Mouse (Mus musculus) hindbrain, embryonic 12.5 days (tissue): ENCODE measurements around the gene Rnf44. TPM values are rescaled to one million over a fixed set of nuclear protein-coding genes. Genes with fewer than 3 reads are reported as not detected.

Experiments used
- ATAC-seq: fragments of 200-750 bp; cut with Nextera tagmentation; 2 replicates; pipeline ENCODE4 v1.8.0; 2017; ENCODE audit warnings: moderate TSS enrichment; ENCODE audit not compliant: low FRiP score
- H3K27ac ChIP-seq: fragments of 300-500 bp; sonication (generic); 2 replicates; pipeline ENCODE4 v1.5.1; 2016; ENCODE audit warnings: mild to moderate bottlenecking
- H3K27me3 ChIP-seq: fragments of 300-500 bp; sonication (generic); 2 replicates; pipeline ENCODE4 v1.6.1; 2016; ENCODE audit warnings: mild to moderate bottlenecking
- H3K36me3 ChIP-seq: fragments of 300-500 bp; sonication (generic); 2 replicates; pipeline ENCODE4 v1.6.1; 2016; ENCODE audit warnings: mild to moderate bottlenecking
- H3K4me1 ChIP-seq: fragments of 300-500 bp; sonication (generic); 2 replicates; pipeline ENCODE4 v1.6.1; 2016
- H3K4me2 ChIP-seq: fragments of 300-500 bp; sonication (generic); replicated peaks from 2 replicates; pipeline ENCODE4 v1.6.1; 2016; ENCODE audit warnings: mild to moderate bottlenecking
- H3K4me3 ChIP-seq: fragments of 300-500 bp; sonication (generic); 2 replicates; pipeline ENCODE4 v1.5.1; 2016; ENCODE audit warnings: mild to moderate bottlenecking
- H3K9ac ChIP-seq: fragments of 300-500 bp; sonication (generic); 2 replicates; pipeline ENCODE4 v1.6.1; 2016; ENCODE audit warnings: mild to moderate bottlenecking, moderate library complexity
- H3K9me3 ChIP-seq: fragments of 300-500 bp; sonication (generic); replicated peaks from 2 replicates; pipeline ENCODE4 v1.6.1; 2016; ENCODE audit warnings: mild to moderate bottlenecking
- WGBS: fragments of 180-500 bp; shearing (Covaris S2); methylation state at CpG from one replicate; pipeline ENCODE4 v1.1.7; 2016; 5-methylcytosine and 5-hydroxymethylcytosine counted together
- polyA plus RNA-seq: library from polyadenylated mRNA; unstranded; fragments of >200 nt; fragmentation: Nextera tagmentation; extraction: Ambion mirVana; gene quantifications from 2 replicates; pipeline ENCODE4 v1.2.1, GENCODE M21; 2016

The Rnf44 gene
- 95.6 and 98.0 TPM in 2 replicates for polyA plus RNA-seq

DNA sequence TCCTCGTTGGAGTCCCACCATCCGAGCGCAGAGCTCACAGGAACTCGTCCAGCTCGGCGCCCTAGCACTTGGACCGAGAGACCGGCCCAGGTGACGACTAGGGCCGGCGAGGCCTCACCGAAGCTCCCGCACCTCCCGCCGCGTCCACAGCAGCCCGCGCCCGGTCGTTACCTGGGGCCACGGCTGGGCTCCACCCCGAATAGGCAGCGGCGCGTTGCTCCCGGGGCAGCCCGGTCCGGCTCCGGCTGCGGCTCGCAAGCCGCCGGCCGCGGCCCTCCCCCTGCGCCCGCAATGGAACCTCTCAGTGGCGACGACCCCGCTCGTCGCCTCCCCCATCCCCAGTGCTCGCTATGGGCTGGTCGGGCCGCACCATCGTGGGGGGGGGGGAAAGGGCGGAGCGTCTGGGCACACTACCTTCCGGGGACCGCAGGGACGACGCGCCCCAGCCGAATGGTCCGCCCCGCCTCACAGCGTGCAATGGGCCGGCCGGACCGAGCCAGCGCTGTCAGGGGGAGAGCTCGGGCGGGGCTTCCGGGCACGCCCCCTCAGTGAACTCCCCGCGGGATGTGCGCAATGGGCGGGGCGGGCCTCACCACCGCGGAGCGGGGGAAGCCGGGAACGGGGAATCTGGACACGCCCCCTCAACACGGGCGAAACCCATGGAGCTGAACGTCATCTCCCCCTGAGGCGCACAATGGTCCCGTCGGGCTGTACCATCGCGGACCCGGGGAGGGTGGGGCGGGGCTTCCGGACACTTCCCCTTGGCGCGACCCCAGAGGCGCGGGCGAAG is at the start of gene Rnf44:
Gene Rnf44, minus strand, starts transcription at position 350 of the 790 bp plus-strand sequence.
- peak; percentile 99 for ATAC-seq
- Histone ChIP-seq H3K27me3 (no peaks in the 10 kb centered on the region; the same call in 1 of the 2 replicates), H3K27ac (peak within 1 kb of the TSS; percentile 91), H3K4me1 (peaks cover 27% of the 10 kb centered on the region), H3K4me2 (peak within 1 kb of the TSS; percentile 99), H3K9me3 (no peaks in the 10 kb centered on the region), H3K4me3 (peak within 1 kb of the TSS; percentile 97), H3K36me3 (no peaks in the 10 kb centered on the region), H3K9ac (peak within 1 kb of the TSS; percentile 91)
- WGBS: under 1% methylated on average over 92 of the region's 92 CpGs

DNA sequence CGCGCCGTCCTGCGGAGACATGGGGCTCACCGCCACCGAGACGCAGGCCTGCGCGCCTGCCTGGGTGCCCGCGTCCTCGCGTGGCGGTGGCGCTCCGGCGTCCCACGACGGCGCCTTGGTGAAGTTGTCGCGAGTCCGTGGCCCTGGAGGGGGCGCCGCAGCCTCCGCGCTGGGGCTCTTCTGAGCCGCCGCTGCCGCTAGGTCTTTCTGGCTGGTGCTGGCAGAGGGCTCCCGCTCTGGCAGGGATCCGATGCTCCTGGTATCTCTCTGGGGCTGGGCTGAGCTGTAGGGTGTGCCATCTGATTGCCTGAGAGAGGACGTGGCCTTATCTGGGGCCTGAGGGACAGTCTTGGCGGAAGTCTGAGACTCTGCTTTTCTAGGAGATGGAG is 44.5 kb upstream of the Rnf44 start:
- Histone ChIP-seq H3K36me3 (peaks cover 43% of the 10 kb centered on the region), H3K4me3 (peak overlapping the region; percentile 33), H3K27me3 (peaks cover 50% of the 10 kb centered on the region), H3K9me3 (no peaks in the 10 kb centered on the region), H3K9ac (peak overlapping the region; percentile 48), H3K4me1 (peaks cover 18% of the 10 kb centered on the region), H3K4me2 (peak overlapping the region; percentile 48), H3K27ac (no peak overlapping the region)
- WGBS: 4% methylated on average over 34 of the region's 34 CpGs
- no peak for ATAC-seq

DNA sequence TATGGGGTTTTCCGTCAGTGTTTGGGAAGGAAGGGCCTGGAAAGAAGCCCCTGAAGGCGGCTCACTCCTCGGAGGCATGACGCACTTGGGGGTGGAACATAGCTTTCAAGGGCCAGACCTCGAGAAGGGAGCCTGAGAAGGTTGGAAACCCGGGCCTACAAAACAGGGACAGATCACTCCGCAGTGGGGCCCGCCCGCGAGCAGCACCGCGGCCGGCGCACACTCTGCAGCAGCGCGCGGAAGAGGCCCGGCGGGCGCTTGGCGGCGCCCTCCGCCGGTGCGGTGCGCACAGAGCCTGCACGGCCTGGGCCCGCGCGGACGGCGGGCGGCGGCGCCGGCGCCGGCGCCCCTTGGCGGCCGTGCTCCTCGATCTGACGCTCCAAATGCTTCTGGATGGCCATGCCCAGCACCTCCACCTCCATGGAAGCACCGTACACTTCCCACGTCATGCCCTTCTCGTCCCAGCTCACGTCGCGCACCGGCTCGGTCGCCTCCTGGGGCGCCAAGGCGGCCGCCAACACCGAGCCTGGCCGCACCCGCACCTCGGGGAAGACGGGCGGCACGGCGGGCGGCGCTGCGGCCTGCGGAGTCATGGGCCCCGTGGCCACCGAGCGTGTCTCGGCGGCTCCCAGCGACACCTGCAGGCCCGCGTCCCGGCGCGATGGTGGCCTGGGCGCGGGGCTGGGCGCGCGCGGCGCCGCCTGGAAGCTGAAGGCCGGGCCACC is 43.9 kb upstream of the Rnf44 start:
- peaks cover 43% of the 10 kb centered on the region for H3K36me3 ChIP-seq
- peaks cover 50% of the 10 kb centered on the region for H3K27me3 ChIP-seq

DNA sequence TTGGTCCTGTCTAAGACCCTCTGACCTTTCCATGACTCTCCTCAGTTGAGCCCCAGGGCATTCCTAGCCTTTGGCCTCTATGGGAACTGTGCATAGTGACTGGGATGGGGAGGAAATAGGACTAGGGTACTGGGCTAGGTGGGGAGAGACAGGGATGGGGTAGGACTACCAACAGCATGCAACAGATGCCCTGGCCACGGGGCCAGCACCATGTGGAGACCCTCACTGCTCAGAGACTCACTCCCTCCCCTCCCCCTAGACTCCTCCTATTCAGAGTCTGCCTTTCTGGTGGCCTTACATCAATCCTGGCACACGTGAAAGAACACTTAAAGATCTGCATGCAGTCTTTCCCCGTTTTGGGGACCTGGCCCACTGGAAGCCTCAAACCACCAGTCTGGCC is 43.2 kb upstream of the Rnf44 start:
- no peak overlapping the region for H3K27ac ChIP-seq
- ATAC-seq: no peak; the same call in 1 of the 2 replicates
- H3K9me3 ChIP-seq: no peaks in the 10 kb centered on the region
- H3K9ac ChIP-seq: no peak overlapping the region
- H3K4me3 ChIP-seq: no peak overlapping the region
- peaks cover 43% of the 10 kb centered on the region for H3K36me3 ChIP-seq
- peaks cover 50% of the 10 kb centered on the region for H3K27me3 ChIP-seq
- peak overlapping the region; percentile 48; the same call in 1 of the 2 replicates for H3K4me2 ChIP-seq
- WGBS: 26% methylated on average over 3 of the region's 3 CpGs
- H3K4me1 ChIP-seq: peaks cover 18% of the 10 kb centered on the region

More for the DNA sequence above, 43.9 kb upstream of the Rnf44 start:
- ATAC-seq: peak; percentile 56; the same call in 1 of the 2 replicates
- H3K27ac ChIP-seq: no peak overlapping the region
- H3K4me2 ChIP-seq: peak overlapping the region; percentile 48
- peaks cover 18% of the 10 kb centered on the region for H3K4me1 ChIP-seq
- 1% methylated on average over 66 of the region's 87 CpGs for WGBS
- H3K4me3 ChIP-seq: peak overlapping the region; percentile 33
- peak overlapping the region; percentile 48 for H3K9ac ChIP-seq
- no peaks in the 10 kb centered on the region for H3K9me3 ChIP-seq

DNA sequence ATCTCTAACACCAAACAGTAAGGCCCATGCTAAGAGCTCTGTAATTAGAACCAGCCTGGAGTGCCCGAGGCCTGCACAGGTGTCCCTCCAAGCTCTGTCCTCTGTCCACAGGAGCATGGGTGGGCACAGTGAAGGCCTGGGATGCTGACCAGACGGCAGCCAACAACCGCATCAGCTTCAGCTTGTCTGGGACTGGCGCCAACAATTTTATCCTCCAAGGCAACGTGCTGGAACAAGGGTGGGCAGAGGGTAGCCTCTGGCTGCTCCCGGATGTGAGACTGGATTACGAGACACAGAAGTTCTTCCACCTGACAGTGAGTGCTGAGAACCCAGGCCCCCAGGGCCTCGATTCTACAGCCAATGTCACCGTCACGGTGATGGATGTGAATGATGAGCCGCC is 32.4 kb upstream of the Rnf44 start:
- ATAC-seq: no peak
- WGBS: 72% methylated on average over 11 of the region's 11 CpGs
- H3K4me3 ChIP-seq: no peak overlapping the region

DNA sequence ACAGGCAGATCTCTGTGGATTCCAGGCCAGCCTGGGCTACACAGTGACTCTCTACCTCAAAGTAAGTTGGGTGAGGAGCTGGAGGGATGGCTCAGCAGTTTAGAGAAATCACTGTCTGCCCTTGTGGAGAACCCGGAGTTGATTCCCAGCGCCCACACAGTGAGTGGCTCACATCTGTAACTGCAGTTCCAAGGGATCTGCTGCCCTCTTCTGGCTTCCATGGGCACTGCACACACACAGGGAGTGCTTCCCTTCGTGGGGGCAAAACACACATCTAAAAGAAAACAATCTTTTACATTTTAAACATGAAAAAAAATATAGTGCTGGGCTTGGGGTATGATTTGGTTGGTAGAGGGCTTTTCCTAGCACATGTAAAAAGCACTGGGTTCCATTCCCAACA is 29.4 kb upstream of the Rnf44 start:
- H3K4me2 ChIP-seq: no peak overlapping the region
- 91% methylated on average over 3 of the region's 3 CpGs for WGBS
- no peaks in the 10 kb centered on the region; the same call in 1 of the 2 replicates for H3K9me3 ChIP-seq
- peaks cover 3% of the 10 kb centered on the region for H3K4me1 ChIP-seq
- H3K9ac ChIP-seq: no peak overlapping the region
- H3K4me3 ChIP-seq: no peak overlapping the region
- no peak overlapping the region for H3K27ac ChIP-seq
- H3K27me3 ChIP-seq: no peaks in the 10 kb centered on the region
- ATAC-seq: no peak
- no peaks in the 10 kb centered on the region for H3K36me3 ChIP-seq

More for the DNA sequence above, 32.4 kb upstream of the Rnf44 start:
- no peaks in the 10 kb centered on the region for H3K36me3 ChIP-seq
- no peak overlapping the region for H3K4me2 ChIP-seq
- H3K27ac ChIP-seq: no peak overlapping the region
- no peaks in the 10 kb centered on the region; the same call in 1 of the 2 replicates for H3K4me1 ChIP-seq
- no peaks in the 10 kb centered on the region for H3K27me3 ChIP-seq
- H3K9ac ChIP-seq: no peak overlapping the region
- H3K9me3 ChIP-seq: no peaks in the 10 kb centered on the region; the same call in 1 of the 2 replicates

DNA sequence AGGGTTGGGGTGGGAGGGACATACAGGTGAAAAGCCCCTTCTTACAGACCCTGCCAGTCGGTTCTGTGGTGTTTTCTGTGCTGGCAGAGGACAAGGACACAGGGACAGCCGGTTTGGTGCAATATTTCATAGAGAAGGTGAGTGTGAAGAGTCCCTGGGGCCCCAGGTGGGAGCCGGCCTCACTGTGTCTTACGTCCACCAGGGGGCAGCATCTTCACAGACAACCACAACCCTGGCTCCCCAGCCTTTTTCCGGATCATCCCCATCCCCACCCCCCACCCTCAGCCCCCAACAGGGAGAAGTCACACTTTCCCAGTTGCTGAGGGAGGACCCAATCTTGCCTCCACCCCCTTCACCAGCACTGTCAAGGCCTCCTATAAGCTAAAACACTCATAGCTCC is 23.2 kb upstream of the Rnf44 start:
- ATAC-seq: peak; percentile 54; the same call in 1 of the 2 replicates
- no peak overlapping the region for H3K27ac ChIP-seq
- peaks cover 18% of the 10 kb centered on the region for H3K27me3 ChIP-seq
- H3K4me3 ChIP-seq: no peak overlapping the region
- no peak overlapping the region for H3K4me2 ChIP-seq
- 3% methylated on average over 5 of the region's 5 CpGs for WGBS
- no peak overlapping the region for H3K9ac ChIP-seq
- no peaks in the 10 kb centered on the region for H3K36me3 ChIP-seq
- no peaks in the 10 kb centered on the region for H3K9me3 ChIP-seq
- H3K4me1 ChIP-seq: peaks cover 10% of the 10 kb centered on the region; the same call in 1 of the 2 replicates

DNA sequence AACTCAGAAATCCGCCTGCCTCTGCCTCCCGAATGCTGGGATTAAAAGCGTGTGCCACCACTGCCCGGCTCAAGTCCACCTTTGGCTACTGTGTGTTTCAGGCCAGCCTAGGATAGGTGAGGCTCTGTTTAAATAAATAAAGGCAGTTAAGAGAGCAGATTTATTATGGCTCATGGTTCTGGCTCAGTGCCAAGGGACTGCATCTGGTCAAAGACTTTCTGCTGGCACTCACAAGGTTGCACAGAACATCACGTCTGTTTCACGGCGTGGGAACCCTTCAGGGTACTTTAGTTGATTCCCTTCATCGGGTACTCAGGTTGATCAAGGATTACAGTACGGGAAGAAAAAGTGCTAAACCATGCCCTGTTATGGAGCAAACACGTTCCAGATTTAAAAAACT is 21.3 kb upstream of the Rnf44 start:
- no peak overlapping the region for H3K27ac ChIP-seq
- WGBS: 80% methylated on average over 10 of the region's 10 CpGs
- no peaks in the 10 kb centered on the region for H3K9me3 ChIP-seq
- ATAC-seq: no peak
- H3K4me2 ChIP-seq: no peak overlapping the region
- peaks cover 10% of the 10 kb centered on the region; the same call in 1 of the 2 replicates for H3K4me1 ChIP-seq
- no peak overlapping the region for H3K4me3 ChIP-seq
- peaks cover 18% of the 10 kb centered on the region for H3K27me3 ChIP-seq
- H3K9ac ChIP-seq: no peak overlapping the region
- H3K36me3 ChIP-seq: no peaks in the 10 kb centered on the region

DNA sequence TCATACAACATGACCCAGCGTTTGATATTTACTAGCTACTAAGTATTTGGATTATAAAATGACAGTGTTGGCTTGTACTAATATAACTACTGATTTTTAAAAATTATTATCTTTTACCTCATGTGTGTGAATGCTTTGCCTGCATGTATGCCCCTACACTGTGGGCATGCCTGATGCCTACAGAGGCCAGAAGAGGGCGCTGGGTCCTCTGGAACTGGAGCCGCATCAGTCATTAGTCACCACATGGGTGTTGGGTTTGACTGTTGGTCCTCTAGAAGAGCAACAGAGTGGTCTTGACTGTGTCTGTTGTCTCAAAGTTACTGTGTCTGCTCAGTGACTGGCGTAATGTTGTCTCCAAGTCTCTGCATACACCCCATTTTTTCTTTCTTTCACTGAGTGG is 20.7 kb upstream of the Rnf44 start:
- 40% methylated on average over 4 of the region's 4 CpGs for WGBS
- Histone ChIP-seq H3K27ac (no peak overlapping the region), H3K9me3 (no peaks in the 10 kb centered on the region), H3K36me3 (no peaks in the 10 kb centered on the region), H3K9ac (no peak overlapping the region), H3K4me1 (peaks cover 10% of the 10 kb centered on the region; the same call in 1 of the 2 replicates), H3K4me3 (no peak overlapping the region), H3K4me2 (no peak overlapping the region), H3K27me3 (peaks cover 18% of the 10 kb centered on the region)
- no peak for ATAC-seq

DNA sequence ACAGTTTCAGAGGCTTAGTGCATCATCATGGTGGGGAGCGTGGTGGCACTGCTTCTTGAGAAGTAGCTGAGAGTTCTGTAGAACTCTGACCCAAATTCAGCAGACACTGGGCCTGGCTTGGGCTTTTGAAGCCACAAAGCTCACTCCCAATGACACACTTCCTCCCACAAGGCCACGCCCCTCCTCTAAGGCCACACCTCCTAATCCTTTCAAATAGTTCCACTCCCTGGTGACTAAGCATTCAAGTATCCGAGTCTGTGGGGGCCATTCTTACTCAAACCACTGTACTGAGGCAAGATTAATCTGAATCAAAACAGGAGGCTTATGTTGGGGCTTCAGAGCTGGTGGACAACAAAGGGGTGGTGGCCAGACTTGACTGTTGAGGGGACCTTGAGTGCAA is 17.2 kb upstream of the Rnf44 start:
- no peaks in the 10 kb centered on the region for H3K9me3 ChIP-seq
- no peak overlapping the region for H3K27ac ChIP-seq
- H3K36me3 ChIP-seq: no peaks in the 10 kb centered on the region
- ATAC-seq: no peak
- 85% methylated on average over 3 of the region's 3 CpGs for WGBS
- H3K4me2 ChIP-seq: no peak overlapping the region
- H3K4me3 ChIP-seq: no peak overlapping the region
- H3K4me1 ChIP-seq: no peaks in the 10 kb centered on the region
- peaks cover 16% of the 10 kb centered on the region; the same call in 1 of the 2 replicates for H3K27me3 ChIP-seq
- H3K9ac ChIP-seq: no peak overlapping the region

DNA sequence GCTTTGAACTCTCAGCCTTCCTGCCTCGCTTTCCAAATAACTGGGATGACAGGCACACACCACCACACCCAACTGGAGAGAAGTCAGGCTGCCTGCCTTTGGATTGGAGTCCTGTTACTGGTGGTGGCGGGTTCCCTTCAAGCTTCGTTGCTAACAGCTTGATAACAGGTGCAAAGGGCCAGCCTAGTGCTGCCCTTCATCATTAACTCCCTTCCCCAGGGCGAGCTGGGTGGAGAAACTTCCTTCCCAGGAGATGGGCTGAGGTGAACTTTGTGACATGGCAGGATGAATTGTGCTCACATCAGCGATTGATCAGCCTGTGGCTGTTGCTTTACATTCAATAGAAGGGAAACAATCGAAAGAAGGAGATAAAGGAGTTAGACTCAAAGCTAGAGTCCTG is 11.2 kb upstream of the Rnf44 start:
- no peak overlapping the region for H3K27ac ChIP-seq
- H3K27me3 ChIP-seq: peaks cover 9% of the 10 kb centered on the region; the same call in 1 of the 2 replicates
- H3K4me3 ChIP-seq: no peak overlapping the region
- no peaks in the 10 kb centered on the region for H3K36me3 ChIP-seq
- H3K4me2 ChIP-seq: no peak overlapping the region
- no peaks in the 10 kb centered on the region for H3K9me3 ChIP-seq
- no peak overlapping the region for H3K9ac ChIP-seq
- no peaks in the 10 kb centered on the region for H3K4me1 ChIP-seq
- ATAC-seq: no peak
- 59% methylated on average over 6 of the region's 6 CpGs for WGBS

DNA sequence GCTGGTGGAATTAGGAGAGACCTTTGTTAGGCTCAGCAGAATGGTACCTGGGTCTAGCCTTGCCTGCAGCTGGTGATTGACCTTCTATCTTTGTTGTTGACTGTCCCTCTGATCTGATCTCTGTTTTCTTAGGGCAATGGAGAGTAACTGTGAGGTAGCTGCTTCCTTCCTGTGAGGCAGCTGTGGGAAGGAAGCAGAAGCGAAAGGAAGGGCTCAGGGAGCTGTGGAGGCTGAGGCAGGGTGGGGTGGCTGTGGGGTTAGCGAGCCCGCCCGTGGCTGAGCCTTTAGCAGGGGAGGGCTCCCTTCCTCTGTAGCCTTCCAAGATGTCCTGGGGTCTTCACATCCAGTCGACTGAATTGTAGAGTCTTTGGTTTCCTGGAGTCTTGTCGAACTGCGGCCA is 8.8 kb upstream of the Rnf44 start:
- Histone ChIP-seq H3K4me2 (no peak overlapping the region), H3K27me3 (peaks cover 9% of the 10 kb centered on the region)
- WGBS: 58% methylated on average over 7 of the region's 7 CpGs

More for the DNA sequence above, 8.8 kb upstream of the Rnf44 start:
- H3K9ac ChIP-seq: no peak overlapping the region
- no peak overlapping the region for H3K4me3 ChIP-seq
- no peaks in the 10 kb centered on the region for H3K36me3 ChIP-seq
- no peaks in the 10 kb centered on the region for H3K4me1 ChIP-seq
- H3K9me3 ChIP-seq: no peaks in the 10 kb centered on the region
- no peak for ATAC-seq
- no peak overlapping the region for H3K27ac ChIP-seq
